Mouse (Mus musculus) spleen, adult 12 weeks (tissue): ENCODE results near the gene Pitpna.

Source experiments
- DNase-seq: peaks from one replicate; pipeline ENCODE4 v3.0.0; 2022; ENCODE audit warnings: low spot score

Gene Pitpna

GRCm38 (mm10) chr11:75658311-75658710 lies 70.4 kb downstream of the Pitpna start:
- no peak for DNase-seq

DNA sequence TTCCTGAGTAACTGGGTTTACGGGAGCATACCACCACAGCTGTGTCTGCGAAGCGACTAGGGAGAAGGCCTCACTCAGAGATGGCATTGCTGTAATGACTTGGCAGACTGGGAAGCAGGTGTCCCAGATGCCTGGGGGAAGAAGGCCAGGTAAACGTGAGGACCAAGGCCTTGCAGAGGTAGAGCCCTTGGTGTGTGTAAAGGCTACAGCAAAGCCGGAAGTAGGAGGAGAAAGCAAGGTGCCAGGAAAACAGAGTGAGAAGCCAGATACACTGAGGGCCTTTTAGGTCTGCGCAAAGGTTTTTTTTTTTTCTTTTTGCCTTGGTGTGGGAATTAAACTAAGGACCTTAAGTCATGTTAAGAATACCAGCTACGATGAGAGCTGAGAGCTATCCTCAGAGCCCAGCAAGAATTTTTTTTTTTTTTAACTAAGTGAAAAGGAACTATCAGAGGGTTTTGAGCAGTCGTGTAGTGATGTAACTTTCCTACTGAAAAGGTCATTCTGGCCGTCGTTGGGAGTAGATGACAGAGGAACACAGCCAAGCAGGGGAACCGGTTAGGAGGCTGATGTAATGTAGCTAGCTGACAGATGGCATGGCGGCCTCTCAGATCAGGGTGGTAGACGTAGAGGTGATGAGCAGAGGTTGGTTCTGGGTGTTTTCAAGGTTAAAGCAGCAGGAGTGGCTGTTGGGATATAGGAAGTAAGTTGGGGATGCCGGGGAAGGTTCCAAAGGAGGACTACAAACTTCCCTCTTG lies 71.3 kb downstream of the Pitpna start:
- DNase-seq = no peak

DNA sequence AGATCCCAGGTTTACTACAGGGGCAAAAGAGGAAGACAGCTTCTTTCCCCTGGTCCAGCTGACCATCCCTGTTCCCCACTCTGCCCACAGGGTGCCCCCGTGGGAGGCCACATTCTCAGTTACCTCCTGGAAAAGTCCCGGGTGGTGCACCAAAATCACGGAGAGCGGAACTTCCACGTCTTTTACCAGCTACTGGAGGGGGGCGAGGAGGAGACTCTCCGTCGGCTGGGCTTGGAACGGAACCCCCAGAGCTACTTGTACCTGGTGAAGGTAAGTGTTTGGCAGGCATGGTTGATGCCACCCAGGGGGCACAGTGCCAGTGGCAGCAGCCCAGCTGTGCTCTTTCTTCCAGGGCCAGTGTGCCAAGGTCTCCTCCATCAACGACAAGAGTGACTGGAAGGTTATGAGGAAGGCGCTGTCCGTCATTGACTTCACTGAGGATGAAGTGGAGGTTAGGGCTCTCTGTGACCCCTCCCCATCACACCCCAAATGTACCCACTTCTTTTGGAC lies 72.2 kb downstream of the Pitpna start:
- DNase-seq = no peak

- no peak for DNase-seq
Measured at GRCm38 (mm10) chr11:75660941-75661800, 73.3 kb downstream of the Pitpna start.

DNA sequence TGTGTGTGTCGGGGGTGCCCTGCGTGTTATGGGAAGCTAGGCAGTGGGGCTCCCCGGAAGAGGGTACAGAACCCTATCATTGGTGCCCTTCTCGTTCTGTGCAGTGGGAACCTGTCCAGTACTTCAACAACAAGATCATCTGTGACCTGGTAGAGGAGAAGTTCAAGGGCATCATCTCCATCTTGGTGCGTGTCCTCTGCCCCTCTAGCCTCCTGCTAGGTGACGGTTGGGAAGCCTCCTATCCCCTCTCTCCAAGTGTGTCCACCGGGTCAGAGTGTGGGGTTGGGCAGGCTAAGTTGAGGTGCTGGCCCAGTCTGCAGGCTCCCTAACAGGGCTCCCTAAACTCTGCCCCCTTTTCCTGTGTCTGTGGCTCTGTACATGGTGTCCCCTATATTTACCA lies 74.2 kb downstream of the Pitpna start:
- DNase-seq = no peak

DNA sequence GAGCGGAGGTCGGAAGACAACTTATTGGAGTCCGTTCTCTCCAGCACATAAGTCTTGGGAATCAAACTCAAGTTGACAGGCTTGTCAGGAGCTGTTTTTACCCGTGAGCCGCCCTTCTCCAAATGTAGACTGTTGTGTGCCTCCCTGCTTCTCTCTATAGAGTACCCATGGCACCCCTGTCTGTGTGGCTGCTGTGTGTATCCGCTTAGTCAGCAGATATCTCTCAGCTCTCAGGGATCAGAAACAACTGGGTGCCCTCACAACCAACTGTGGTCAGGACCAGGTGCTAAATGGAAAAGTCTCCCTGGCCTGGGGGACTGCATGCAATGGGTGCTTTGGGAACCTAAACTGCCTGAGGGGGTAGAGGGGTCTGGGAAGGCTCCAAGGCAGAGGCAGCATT lies 78.4 kb downstream of the Pitpna start:
- no peak for DNase-seq

GRCm38 (mm10) chr11:75668621-75669020 lies 80.7 kb downstream of the Pitpna start:
- no peak for DNase-seq

DNA sequence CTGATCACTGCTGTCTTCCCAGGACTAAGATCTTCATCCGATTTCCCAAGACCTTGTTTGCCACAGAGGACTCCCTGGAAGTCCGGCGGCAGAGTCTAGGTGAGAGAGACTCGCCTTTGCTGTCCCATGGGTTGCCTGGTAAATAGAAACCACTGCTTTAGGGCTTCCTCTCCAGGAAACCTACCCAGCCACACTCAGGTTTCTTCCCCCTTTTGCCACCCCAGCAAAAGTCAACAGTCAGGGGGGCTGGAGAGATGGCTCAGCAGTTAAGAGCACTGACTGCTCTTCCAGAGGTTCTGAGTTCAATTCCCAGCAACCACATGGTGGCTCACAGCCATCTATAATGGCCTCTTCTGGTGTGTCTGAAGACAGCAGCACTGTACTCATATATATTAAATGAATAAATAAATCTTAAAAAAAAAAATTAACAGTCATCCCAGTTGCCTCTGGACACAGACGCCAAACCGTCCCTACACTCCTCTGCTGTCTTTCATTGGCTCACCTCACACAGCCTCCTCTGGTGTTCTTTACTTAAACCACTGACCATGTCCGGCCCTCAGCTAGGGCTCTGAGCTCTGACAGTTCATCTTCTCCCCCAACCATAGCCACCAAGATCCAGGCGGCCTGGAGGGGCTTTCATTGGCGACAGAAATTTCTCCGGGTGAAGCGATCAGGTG lies 81.4 kb downstream of the Pitpna start:
- no peak for DNase-seq

GRCm38 (mm10) chr11:75669853-75670200 lies 81.9 kb downstream of the Pitpna start:
- DNase-seq = no peak

DNA sequence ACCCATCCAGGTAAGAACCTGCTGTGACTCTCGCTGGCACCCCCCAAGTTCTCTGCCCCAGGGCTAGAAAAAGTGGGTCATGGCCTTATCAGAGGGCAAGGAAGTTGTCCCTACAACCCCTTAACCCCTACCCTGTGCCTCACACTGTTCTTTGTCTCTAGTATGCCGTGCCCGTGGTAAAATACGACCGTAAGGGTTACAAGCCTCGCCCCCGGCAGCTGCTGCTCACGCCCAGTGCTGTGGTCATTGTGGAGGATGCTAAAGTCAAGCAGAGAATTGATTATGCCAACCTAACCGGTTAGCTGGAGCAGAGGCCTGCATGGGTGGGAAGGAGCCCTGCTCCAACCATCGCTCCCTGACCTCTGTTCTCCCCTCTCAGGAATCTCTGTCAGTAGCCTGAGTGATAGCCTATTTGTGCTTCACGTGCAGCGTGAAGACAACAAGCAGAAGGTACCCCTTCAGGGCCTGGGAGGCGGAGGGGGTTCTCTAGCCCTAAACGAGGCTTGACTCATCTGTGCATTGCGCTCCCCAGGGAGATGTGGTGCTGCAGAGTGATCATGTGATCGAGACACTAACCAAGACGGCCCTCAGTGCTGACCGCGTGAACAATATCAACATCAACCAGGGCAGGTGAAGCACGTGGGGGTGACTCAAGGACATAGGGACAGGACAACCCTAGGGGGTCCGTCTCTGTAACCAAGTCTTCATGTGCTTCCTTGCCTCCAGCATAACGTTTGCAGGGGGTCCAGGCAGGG lies 83.7 kb downstream of the Pitpna start:
- no peak for DNase-seq

- DNase-seq = no peak
Measured at GRCm38 (mm10) chr11:75673411-75673810, 85.5 kb downstream of the Pitpna start.

DNA sequence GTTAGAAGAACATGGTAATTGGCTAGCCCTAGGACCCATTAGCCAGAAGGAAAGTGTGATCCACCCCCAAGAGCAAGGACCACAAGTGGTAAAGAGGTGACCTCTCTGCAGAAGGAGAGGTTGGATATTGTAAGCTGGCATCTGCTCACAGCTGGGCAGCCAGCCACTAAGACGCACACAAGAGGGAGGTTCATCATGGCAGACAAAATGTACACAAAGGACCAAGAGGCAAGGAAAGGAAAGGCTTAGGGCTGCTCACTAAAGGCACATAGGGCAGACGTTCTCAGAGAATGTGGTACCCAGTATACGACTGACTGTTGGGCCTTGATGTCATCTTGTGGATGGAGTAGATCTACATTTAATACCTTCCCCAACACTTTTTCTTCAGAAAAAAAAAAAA lies 87.0 kb downstream of the Pitpna start:
- no peak for DNase-seq

DNA sequence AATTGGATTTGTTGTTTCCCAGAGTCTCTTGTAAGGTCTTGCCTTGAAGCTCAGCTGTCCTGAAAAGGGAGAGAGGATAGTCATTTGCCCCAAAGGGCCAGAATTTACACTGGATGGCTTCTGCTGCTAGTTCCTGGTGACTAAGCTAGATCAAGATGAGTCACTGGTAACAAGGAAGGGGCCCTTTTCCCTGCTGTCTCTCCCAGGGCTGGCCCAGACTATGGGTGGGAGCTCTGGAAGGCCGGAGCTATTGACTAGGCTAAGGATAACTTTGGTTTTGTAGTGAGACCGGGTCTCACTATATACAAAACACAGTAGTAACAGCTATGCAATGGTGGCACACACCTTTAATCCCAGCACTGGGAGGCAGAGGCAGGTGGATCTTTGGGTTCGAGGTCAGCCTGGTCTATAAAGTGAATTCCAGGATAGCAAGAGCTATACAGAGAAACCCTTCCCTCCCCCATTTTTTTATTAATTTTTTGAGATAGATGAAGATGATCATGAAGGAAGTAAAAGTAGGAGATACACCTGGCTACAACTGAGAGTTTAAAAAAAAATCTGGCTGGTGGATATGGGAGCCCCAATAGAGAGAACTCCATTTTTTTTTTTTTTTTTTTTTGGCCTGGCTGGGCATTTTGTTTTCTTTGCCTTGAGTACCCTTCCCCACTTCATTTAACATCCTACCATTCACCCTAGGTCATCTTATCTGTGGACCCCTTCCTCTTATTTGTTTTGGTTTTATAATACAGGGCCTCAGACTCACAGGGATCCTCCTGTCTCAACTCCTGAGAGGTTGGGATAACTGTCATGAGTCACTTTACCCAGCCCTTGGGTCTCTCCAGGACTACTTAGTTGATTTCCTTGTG lies 90.2 kb downstream of the Pitpna start:
- DNase-seq = no peak
